Mouse (Mus musculus) ES-E14 (cell line): Measurements from ENCODE around the gene Tsga10ip.

Experiments
- CHD2 ChIP-seq: IDR thresholded peaks from 2 replicates; pipeline ENCODE4 v1.6.1; 2014; ENCODE audit warnings: mild to moderate bottlenecking, low read depth, low read length, inconsistent platforms
- HCFC1 ChIP-seq: IDR thresholded peaks from 2 replicates; pipeline ENCODE4 v1.6.1; 2012; ENCODE audit warnings: low read length, inconsistent platforms, borderline replicate concordance; ENCODE audit not compliant: insufficient read depth
- MAFK ChIP-seq: IDR thresholded peaks from 2 replicates; pipeline ENCODE4 v1.6.1; 2014; ENCODE audit warnings: mild to moderate bottlenecking, low read depth, low read length, inconsistent platforms; ENCODE audit not compliant: insufficient read depth
- ZC3H11A ChIP-seq: IDR thresholded peaks from 2 replicates; pipeline ENCODE4 v1.6.1; 2012; ENCODE audit warnings: low read depth, mild to moderate bottlenecking, inconsistent platforms, low read length, borderline replicate concordance
- ZNF384 ChIP-seq: IDR thresholded peaks from 2 replicates; pipeline ENCODE4 v1.6.1; 2012; ENCODE audit warnings: low read depth, low read length, inconsistent platforms

DNA sequence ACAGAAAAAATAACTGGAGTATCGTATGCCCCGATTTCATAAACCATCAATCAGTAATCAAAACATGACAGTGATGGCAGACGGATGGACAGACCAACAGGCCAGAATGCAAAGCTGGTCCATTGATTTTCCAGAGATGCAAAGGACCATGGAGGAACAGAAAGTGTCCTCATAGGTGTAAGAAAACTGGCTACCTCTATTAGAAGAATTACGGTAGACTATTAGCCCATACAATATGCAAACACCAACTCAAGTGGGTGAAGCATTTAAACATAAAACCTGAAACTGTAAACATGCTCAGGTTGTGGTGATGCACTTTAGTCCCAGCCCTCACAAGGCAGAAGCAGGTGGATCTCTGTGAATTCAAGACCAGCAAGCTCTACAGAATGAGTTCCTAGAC is 7.0 kb downstream of the Tsga10ip start:
- no peak for TF ChIP-seq ZNF384
- no peak for TF ChIP-seq MAFK
- TF ChIP-seq HCFC1 = no peak
- TF ChIP-seq CHD2 = no peak
- no peak for TF ChIP-seq ZC3H11A
